Mouse (Mus musculus) yolk sac, embryonic 10.5 days (tissue): ENCODE data around the gene Gm47996.
A peak's percentile ranks its signal among the peaks of the same experiment; 100 is the strongest.
"Not testable (repeated sequence)": the region's sequence is repeated elsewhere in the genome, so short reads cannot be mapped to it uniquely, and the experiment has no call there.

Experiments used
- DNase-seq: peaks from one replicate; pipeline ENCODE4 v3.0.0-alpha.2; 2017; ENCODE audit warnings: low spot score

Gm47996 gene

DNA sequence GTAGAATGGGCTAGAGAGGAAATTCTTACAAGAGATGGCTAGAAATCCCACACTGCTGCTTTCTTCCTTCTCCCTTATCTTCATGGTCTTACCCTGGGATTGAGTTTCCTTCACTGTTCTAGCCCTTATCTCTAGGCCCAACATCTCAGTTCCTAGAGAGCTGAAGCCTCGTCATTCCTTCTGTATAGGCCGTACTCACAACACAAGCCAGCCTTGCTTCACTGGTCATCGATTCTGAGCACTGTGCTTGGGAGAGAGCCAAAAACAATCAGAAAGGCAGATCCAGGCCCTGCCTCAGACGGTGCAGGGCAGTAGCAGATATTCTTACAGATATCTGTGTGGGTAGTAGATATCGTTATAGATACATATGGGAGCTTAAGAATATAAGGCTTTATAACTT is 1.4 kb upstream of the Gm47996 start:
- not testable (repeated sequence) for DNase-seq

GRCm38 (mm10) chr1:151208944-151209343 is 987 bp upstream of the Gm47996 start:
- not testable (repeated sequence) for DNase-seq

- DNase-seq = not testable (repeated sequence)
Observed at GRCm38 (mm10) chr1:151211666-151212065, 1.7 kb downstream of the Gm47996 start.

DNA sequence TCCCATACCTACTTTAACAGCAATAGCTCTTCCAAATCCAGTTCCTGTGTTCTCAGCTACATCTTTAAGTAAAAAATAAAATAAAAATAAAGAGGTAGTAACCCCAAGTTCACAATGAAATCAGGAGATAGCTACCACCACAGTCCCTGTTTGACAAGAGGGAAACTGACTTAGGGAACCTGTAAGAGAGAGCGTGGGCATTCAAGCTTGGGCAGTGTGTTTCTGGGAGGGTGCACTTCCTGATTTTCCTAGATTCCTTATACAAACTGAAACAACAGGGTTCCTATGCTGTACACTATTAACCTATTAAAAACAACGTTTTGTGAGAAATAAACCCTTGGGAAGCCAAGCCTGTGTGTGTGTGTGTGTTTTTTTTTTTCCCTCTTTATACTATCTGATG is 4.9 kb downstream of the Gm47996 start:
- no peak for DNase-seq

- DNase-seq = peak; percentile 20
Observed at GRCm38 (mm10) chr1:151215985-151216384, 6.1 kb downstream of the Gm47996 start.

- DNase-seq = peak; percentile 49
Observed at GRCm38 (mm10) chr1:151216417-151216816, 6.5 kb downstream of the Gm47996 start.

DNA sequence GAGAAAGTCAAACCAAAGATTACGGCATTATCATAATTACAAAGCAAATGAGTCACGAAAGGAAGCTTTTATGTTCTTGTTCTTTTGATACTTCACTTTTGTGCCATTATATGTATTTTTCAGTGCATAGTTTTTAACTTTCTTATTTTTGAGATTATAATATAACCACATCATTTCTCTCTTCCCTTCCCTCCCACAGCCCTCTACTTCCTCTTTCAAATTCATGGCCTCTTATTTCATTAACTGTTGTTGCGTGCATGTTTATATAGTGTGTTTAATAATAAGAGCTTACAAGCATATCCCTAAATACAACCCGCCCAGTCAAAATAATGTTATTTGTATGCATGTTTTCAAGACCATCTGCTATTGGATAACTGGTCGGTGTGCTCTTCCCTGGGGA is 9.1 kb downstream of the Gm47996 start:
- no peak for DNase-seq

DNA sequence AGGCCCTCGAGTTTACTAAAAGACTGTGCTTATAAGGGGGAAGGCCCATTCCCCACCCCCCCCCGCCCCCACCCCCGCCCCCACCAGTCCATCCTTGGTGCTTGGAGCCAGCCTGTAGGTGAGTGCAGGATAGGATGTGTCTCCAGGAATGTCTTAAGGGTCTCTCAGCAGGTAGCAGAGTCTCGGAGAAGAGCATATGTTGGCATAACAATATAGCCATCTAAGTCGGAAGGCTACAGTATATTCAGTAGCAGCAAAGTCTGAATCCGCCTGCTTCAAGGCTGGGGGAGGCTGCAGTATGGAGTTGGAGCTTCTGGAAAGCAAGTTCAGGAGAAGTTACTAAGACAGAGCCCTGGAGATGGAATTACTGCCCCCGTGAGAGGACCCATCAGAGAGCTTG is 10.2 kb downstream of the Gm47996 start:
- DNase-seq = no peak

DNA sequence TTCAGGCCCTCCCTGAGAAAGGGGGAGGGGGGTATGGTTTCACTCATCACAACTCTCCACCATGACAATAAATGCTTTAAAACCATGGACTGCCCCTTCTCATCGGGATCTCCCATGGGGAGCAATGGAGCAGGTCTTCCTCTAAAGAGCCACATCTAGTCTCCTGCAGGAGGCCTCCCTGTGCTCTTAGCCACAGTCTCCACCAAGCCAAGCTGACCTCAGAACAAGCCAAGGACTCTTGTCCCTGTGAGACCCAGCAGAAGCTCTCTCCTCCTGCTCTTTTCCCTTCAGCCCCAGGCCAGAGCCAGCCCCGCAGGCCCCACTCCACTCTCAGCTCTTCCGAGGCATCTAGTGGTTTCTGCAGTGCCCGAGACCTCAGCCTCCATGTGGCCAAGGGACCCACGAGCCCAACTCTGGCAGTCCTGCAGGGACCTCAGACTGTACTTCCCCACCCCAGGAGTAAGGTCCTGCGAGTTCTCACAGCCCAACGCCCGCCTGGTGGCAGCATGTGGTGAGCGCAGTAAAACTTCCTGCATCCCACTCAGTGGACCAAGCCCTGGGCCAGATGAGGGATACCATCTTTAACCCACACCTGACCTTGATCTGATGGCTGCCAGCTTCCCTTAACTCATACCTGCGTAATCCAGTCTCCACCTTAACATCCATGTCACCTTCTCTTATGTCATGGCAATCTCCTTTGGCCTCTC is 12.8 kb downstream of the Gm47996 start:
- no peak for DNase-seq

- DNase-seq = no peak
Observed at GRCm38 (mm10) chr1:151223377-151223776, 13.4 kb downstream of the Gm47996 start.

GRCm38 (mm10) chr1:151224536-151224935 is 14.6 kb downstream of the Gm47996 start:
- DNase-seq = no peak

DNA sequence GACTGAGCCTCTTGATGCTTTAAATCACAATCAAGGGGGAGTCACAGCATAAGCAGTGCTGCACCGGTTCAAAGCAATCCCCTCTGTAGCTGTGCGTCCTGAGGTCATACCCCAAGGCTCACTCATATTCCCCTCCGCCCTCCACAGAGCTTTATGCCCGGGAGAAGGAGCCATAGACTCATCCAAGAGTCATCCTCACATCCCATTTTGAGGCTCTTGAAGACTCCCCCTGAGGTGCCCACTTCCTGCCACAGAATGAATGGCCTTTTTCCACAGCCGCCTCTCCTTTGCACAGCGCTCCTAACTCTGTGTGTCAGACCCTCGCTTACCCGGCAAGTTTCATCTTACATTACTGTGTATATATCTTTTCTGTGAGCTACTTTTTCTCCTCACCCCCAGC is 17.6 kb downstream of the Gm47996 start:
- DNase-seq = no peak

- DNase-seq = no peak
Observed at GRCm38 (mm10) chr1:151228320-151228989, 18.5 kb downstream of the Gm47996 start.

- DNase-seq = no peak
Observed at GRCm38 (mm10) chr1:151232346-151232745, 22.4 kb downstream of the Gm47996 start.

DNA sequence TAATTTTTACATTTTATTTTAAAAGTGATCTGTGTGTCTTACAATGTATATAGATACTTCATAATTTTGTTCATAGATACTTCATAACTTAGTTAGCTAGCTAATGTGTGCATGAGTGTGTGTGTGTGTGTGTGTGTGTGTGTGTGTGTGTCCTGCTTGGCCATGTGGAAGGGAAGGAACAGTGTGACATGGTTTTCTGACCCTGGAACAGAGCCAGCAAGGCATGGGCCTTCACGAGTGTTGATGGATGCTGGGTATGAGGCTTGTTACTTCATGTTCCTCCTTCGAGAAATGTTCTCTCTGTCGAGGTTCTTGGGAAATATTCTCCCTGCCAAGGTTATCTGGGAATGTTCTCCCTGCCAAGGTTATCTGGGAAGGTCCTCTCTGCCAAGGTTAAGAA is 23.8 kb downstream of the Gm47996 start:
- no peak for DNase-seq

DNA sequence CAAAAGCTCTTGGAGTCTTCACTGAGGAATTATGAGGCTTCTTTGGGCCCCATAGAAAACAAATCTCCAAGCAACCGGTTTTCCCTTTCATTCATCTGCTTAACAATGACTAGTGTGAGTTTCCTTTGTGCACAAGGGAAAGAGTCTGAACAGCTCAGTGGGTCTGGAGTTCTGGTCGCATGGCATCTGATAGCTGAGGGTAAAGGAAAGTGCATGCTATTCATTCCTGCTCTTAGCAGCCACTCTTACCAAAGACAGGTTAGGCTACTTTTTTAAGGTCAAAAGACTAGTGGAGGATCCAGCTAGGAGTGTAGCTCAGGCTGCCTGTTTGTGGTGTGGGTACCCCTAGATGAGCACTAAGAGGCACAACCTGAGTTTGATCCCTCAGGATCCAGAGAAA is 25.6 kb downstream of the Gm47996 start:
- DNase-seq = no peak

GRCm38 (mm10) chr1:151236141-151236930 is 26.4 kb downstream of the Gm47996 start:
- no peak for DNase-seq

DNA sequence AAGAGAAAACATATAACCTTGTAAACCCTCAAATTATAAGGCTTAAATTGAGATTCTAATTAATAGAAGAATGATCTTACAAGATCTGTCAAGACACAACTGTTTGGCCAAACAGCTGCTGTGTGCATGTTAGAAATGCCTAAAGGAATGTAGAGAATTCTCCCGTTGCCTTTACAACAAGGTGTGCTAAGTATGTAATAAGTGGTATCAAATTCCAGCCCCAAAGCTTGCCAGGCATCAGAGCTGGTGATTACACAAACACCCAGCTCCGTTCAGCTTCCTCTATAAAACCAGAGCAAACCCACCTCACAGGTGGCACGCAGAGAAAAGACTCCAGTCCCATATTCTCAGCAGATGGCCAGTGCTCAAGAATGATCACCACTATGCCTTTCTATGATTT is 27.8 kb downstream of the Gm47996 start:
- no peak for DNase-seq

DNA sequence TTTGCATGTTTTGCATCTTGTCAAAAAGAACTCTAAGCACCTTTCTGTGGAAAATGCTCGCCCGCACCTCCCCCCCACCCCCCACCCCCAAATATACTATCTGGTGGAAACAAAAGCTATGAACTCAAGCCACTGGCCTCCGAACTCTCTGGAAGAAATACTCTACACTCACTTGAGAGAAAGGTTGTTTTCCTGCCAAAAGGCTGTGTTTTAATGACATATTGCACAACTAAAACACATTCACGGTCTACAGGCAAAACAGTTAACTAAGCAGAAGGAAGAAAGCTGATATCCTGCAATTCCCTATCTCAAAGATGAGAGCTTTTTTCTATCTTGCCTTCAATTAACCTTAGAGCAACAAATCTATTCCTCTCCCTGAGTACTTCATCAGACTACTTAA is 33.4 kb downstream of the Gm47996 start:
- DNase-seq = no peak

DNA sequence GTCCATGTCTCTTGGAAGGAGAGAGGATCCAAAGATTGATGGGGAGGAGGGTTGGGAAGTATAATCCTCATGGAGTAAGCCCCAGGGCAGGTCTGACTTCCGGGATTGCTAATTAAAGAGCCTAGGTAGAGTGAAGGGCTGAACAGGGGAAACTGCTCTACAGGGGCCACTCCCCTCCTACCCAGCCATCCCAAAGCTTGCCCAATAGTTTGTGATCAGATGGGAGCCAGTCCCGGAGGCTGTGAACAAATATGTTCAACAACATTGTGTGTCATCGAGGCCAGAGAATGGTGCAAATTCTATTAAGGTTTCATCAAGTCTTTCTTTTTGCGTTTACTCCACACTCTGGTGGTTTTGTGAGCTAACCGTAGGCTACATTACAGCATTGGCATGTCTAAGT is 34.1 kb downstream of the Gm47996 start:
- no peak for DNase-seq

GRCm38 (mm10) chr1:151244761-151245160 is 34.8 kb downstream of the Gm47996 start:
- no peak for DNase-seq

DNA sequence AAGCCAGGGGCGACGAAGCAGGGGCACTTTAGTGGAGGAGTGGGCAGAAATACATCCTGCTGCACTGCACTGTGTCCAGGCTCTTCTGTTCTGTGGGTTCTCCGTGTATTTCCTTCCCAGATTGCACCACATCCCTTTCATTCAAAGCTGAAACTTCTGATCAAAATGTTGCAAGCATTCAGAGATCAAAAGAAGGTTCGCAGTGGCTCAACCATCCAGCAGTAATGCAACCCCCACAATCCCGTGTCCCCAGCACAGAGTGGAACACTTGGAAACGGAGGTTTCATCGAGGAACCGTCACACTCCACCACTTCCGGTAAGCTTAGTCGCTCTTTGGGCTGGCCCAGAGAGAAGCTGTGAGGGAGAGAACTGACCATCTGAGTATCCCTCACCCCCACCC is 35.2 kb downstream of the Gm47996 start:
- DNase-seq = no peak

- DNase-seq = no peak
Observed at GRCm38 (mm10) chr1:151245846-151246245, 35.9 kb downstream of the Gm47996 start.
